Mouse (Mus musculus) ovary, postnatal 10 days (tissue): Measurements from ENCODE around the gene Clip2.
"Not testable (repeated sequence)": the region's sequence is repeated elsewhere in the genome, so short reads cannot be mapped to it uniquely, and the experiment has no call there.

ENCODE experiments used
- DNase-seq: peaks from one replicate; pipeline ENCODE4 v3.0.0; 2022; ENCODE audit warnings: low spot score

Clip2 gene

GRCm38 (mm10) chr5:134488596-134488995 lies 63.6 kb downstream of the Clip2 start:
- no peak for DNase-seq

GRCm38 (mm10) chr5:134488042-134488441 lies 64.2 kb downstream of the Clip2 start:
- DNase-seq: no peak

GRCm38 (mm10) chr5:134485900-134486665 lies 66.2 kb downstream of the Clip2 start:
- DNase-seq: peak; percentile 38

GRCm38 (mm10) chr5:134485183-134485730 lies 67.0 kb downstream of the Clip2 start:
- no peak for DNase-seq

- no peak for DNase-seq
These were observed 68.9 kb downstream of the Clip2 start for GRCm38 (mm10) chr5:134483291-134483690.

- no peak for DNase-seq
These were observed 69.9 kb downstream of the Clip2 start for GRCm38 (mm10) chr5:134482331-134482730.

- not testable (repeated sequence) for DNase-seq
These were observed 73.3 kb downstream of the Clip2 start for GRCm38 (mm10) chr5:134478886-134479285.

- DNase-seq: not testable (repeated sequence)
These were observed 76.5 kb downstream of the Clip2 start for GRCm38 (mm10) chr5:134475686-134476085.

- DNase-seq: no peak
These were observed 77.1 kb downstream of the Clip2 start for GRCm38 (mm10) chr5:134475006-134475605.

- no peak for DNase-seq
These were observed 78.3 kb downstream of the Clip2 start for GRCm38 (mm10) chr5:134473902-134474301.

- DNase-seq: no peak
These were observed 81.6 kb downstream of the Clip2 start for GRCm38 (mm10) chr5:134470538-134471169.

- no peak for DNase-seq
These were observed 82.6 kb downstream of the Clip2 start for GRCm38 (mm10) chr5:134469559-134470150.

GRCm38 (mm10) chr5:134468158-134468765 lies 84.0 kb downstream of the Clip2 start:
- no peak for DNase-seq

- no peak for DNase-seq
These were observed 85.1 kb downstream of the Clip2 start for GRCm38 (mm10) chr5:134467030-134467549.

- DNase-seq: no peak
These were observed 85.8 kb downstream of the Clip2 start for GRCm38 (mm10) chr5:134466296-134467029.

GRCm38 (mm10) chr5:134465197-134465596 lies 87.0 kb downstream of the Clip2 start:
- DNase-seq: no peak

- no peak for DNase-seq
These were observed 88.0 kb downstream of the Clip2 start for GRCm38 (mm10) chr5:134464225-134464624.

GRCm38 (mm10) chr5:134462731-134463130 lies 89.5 kb downstream of the Clip2 start:
- DNase-seq: no peak

- DNase-seq: no peak
These were observed 89.9 kb downstream of the Clip2 start for GRCm38 (mm10) chr5:134462316-134462715.

GRCm38 (mm10) chr5:134460546-134460945 lies 91.7 kb downstream of the Clip2 start:
- DNase-seq: no peak

- no peak for DNase-seq
These were observed 93.1 kb downstream of the Clip2 start for GRCm38 (mm10) chr5:134459096-134459495.
